12 mouse cellular contexts compared by ENCODE assay signal in the genomic region with DNA sequence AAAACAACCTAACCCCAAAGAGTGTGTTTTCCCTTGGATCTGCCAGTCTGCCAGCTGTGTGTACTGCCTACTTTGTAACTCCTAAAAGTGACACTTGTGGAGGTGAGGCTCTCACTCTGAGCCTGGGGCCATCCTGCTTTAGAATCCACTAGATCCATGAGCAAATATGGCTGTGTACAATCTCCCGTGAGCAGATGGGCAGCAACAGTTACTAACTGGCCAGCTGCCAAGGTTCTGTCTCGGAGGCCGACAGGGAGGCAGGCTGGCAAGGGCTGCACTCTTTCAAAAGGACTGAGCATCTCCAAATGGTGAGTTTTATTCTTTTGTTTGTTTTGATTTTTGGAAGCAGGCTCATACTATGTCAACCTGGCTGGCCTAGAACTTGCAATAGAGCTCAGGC. TPM values are rescaled to one million over a fixed set of nuclear protein-coding genes. Genes with fewer than 3 reads are reported as not detected.
DNase-seq lines count a peak whose midpoint lies in the region; ATAC-seq and TF ChIP-seq lines count a peak whose summit lies in the region.
"Had no signal": no experiment of that assay in that cellular context is flagged by ENCODE, and none has a peak within 500 bp of the region (broad histone marks: within the 10 kb centered on the region; RNA-seq: fewer than 3 reads in every experiment).

No protein-coding gene starts in this region.

- WGBS in lung, embryonic 14.5 days: 16% methylated on average over 3 of the region's 3 CpGs
- 19% methylated on average over 3 of the region's 3 CpGs for WGBS in hindbrain, embryonic 15.5 days

- H3K4me2 ChIP-seq in lung, embryonic 14.5 days: no peak overlapping the region
- H3K4me2 ChIP-seq in hindbrain, embryonic 15.5 days: no peak overlapping the region
- H3K4me2 ChIP-seq: limb, embryonic 15.5 days had no signal

- no peak overlapping the region for H3K4me3 ChIP-seq in lung, embryonic 14.5 days (ENCODE audit: low read depth, low read length)
- H3K4me3 ChIP-seq in hindbrain, embryonic 15.5 days: no peak overlapping the region
- H3K4me3 ChIP-seq: erythroblast, embryonic 14.5 days; limb, embryonic 15.5 days had no signal

- H3K9me3 ChIP-seq in lung, embryonic 14.5 days (ENCODE audit: low read depth, low read length): no peaks in the 10 kb centered on the region
- H3K9me3 ChIP-seq in hindbrain, embryonic 15.5 days: no peaks in the 10 kb centered on the region
- H3K9me3 ChIP-seq: limb, embryonic 15.5 days had no signal

- no peak for ATAC-seq in lung, embryonic 14.5 days (ENCODE audit: insufficient read depth)
- ATAC-seq in hindbrain, embryonic 15.5 days (ENCODE audit: low FRiP score, low read depth): 0 out of 2 replicates have a peak, but pooled peaks have one; percentile 27

- peaks cover 62% of the 10 kb centered on the region for H3K36me3 ChIP-seq in lung, embryonic 14.5 days (ENCODE audit: insufficient read depth)
- H3K36me3 ChIP-seq in hindbrain, embryonic 15.5 days: peaks cover 42% of the 10 kb centered on the region

- peak; percentile 44 to 79 for DNase-seq in adrenal gland, adult (ENCODE audit: inconsistent age in 2 of 2, low spot score in 1 of 2)
- DNase-seq in adrenal gland, adult 18-20 months (ENCODE audit: low spot score in 2 of 2): no peak
- peak; percentile 51 for DNase-seq in lung, embryonic 14.5 days
- no peak for DNase-seq in lung, postnatal 4 days
- peak; percentile 88 to 92 for DNase-seq in cerebellum, adult 18-20 months
- no peak for DNase-seq in embryo, embryonic 10 days (ENCODE audit: low spot score)
- DNase-seq in embryo, embryonic 9.5 days (ENCODE audit: extremely low spot score): no peak

- H3K4me1 ChIP-seq in lung, embryonic 14.5 days (ENCODE audit: insufficient read depth): no peaks in the 10 kb centered on the region
- H3K4me1 ChIP-seq in hindbrain, embryonic 15.5 days (replicated peaks): 0 out of 2 replicates have a peak, but pooled peaks cover 3% of the 10 kb centered on the region
- H3K4me1 ChIP-seq: limb, embryonic 15.5 days had no signal

- no peak overlapping the region for H3K27ac ChIP-seq in lung, embryonic 14.5 days (ENCODE audit: low read depth)
- no peak overlapping the region for H3K27ac ChIP-seq in hindbrain, embryonic 15.5 days (replicated peaks)
- H3K27ac ChIP-seq: limb, embryonic 15.5 days had no signal

- no peak for TF ChIP-seq CTCF in lung, embryonic 14.5 days (IDR thresholded peaks at IDR 0.05; ENCODE audit: low read depth)

- H3K27me3 ChIP-seq in lung, embryonic 14.5 days (ENCODE audit: insufficient read depth, low read length): no peaks in the 10 kb centered on the region
- H3K27me3 ChIP-seq in hindbrain, embryonic 15.5 days: peaks cover 4% of the 10 kb centered on the region; the same call in 1 of the 2 replicates
- H3K27me3 ChIP-seq: limb, embryonic 15.5 days had no signal

- H3K9ac ChIP-seq in lung, embryonic 14.5 days: no peak overlapping the region
- no peak overlapping the region for H3K9ac ChIP-seq in hindbrain, embryonic 15.5 days
- H3K9ac ChIP-seq: limb, embryonic 15.5 days had no signal

RNA-seq across cellular contexts. Expression of a gene that starts 6.4 kb away (rescaled TPM):
- total RNA-seq in adrenal gland, adult 18-20 months (2021): 1 to 10 TPM in 1 of 2 experiments, not detected in 1; 3.2 TPM
- 0.27 TPM in 1 of 2 replicates, not detected in the other for polyA plus RNA-seq in lung, embryonic 14.5 days (2014; fragmentation: Nextera tagmentation; extraction: Ambion mirVana)
- 4.1 and 4.2 TPM in 2 replicates for polyA plus RNA-seq in hindbrain, embryonic 15.5 days (2015; fragmentation: Nextera tagmentation; extraction: Ambion mirVana)
- total RNA-seq: granulocyte monocyte progenitor cell, adult 5-6 weeks; heart, postnatal 25 days had no signal
- polyA plus RNA-seq: erythroblast, embryonic 14.5 days; limb, embryonic 15.5 days had no signal

RNA-seq across cellular contexts. Expression of a gene that starts 22.8 kb away (rescaled TPM):
- total RNA-seq in adrenal gland, adult 18-20 months (2021): 10 to 100 TPM; 16.0 to 17.9 TPM
- polyA plus RNA-seq in lung, embryonic 14.5 days (2014; fragmentation: Nextera tagmentation; extraction: Ambion mirVana): 25.8 and 26.1 TPM in 2 replicates
- 16.7 and 16.9 TPM in 2 replicates for polyA plus RNA-seq in hindbrain, embryonic 15.5 days (2015; fragmentation: Nextera tagmentation; extraction: Ambion mirVana)

Comparison
In these comparisons a context has a peak if more than half of its experiments do, and no peak if none do; other contexts are left out.
1. DNase-seq: peak in adrenal gland, adult (2 of 2), lung, embryonic 14.5 days (single experiment) and cerebellum, adult 18-20 months (2 of 2); none in adrenal gland, adult 18-20 months (0 of 2), lung, postnatal 4 days (0 of 2), embryo, embryonic 10 days (single experiment) and embryo, embryonic 9.5 days (single experiment).